Mouse (Mus musculus) hindbrain, embryonic 16.5 days (tissue): ENCODE data around the gene Tbck. TPM values are rescaled to one million over a fixed set of nuclear protein-coding genes. Genes with fewer than 3 reads are reported as not detected.

ENCODE experiments used
- ATAC-seq: fragments of 200-750 bp; cut with Nextera tagmentation; 2 replicates; pipeline ENCODE4 v1.8.0; 2017; ENCODE audit warnings: moderate TSS enrichment, moderate library complexity
- H3K27ac ChIP-seq: fragments of 300-500 bp; sonication (generic); 2 replicates; pipeline ENCODE4 v1.5.1; 2014; ENCODE audit warnings: low read depth, mild to moderate bottlenecking, control low read depth, low read length, moderate library complexity
- H3K27me3 ChIP-seq: fragments of 300-500 bp; sonication (generic); replicated peaks from 2 replicates; pipeline ENCODE4 v1.6.1; 2014; ENCODE audit warnings: low read length; ENCODE audit not compliant: control insufficient read depth, insufficient read depth
- H3K36me3 ChIP-seq: fragments of 300-500 bp; sonication (generic); 2 replicates; pipeline ENCODE4 v1.6.1; 2014; ENCODE audit warnings: mild to moderate bottlenecking, low read length, moderate library complexity, mixed read lengths; ENCODE audit not compliant: control insufficient read depth, insufficient read depth
- H3K4me1 ChIP-seq: fragments of 300-500 bp; sonication (generic); 2 replicates; pipeline ENCODE4 v1.6.1; 2014; ENCODE audit warnings: low read depth, low read length; ENCODE audit not compliant: control insufficient read depth, insufficient read depth
- H3K4me2 ChIP-seq: fragments of 300-500 bp; sonication (generic); 2 replicates; pipeline ENCODE4 v1.6.1; 2014; ENCODE audit warnings: mild to moderate bottlenecking, low read length, control low read depth, moderate library complexity
- H3K4me3 ChIP-seq: fragments of 300-500 bp; sonication (generic); 2 replicates; pipeline ENCODE4 v1.5.1; 2014; ENCODE audit warnings: mild to moderate bottlenecking, low read length, control low read depth, moderate library complexity
- H3K9ac ChIP-seq: fragments of 300-500 bp; sonication (generic); 2 replicates; pipeline ENCODE4 v1.6.1; 2014; ENCODE audit warnings: low read depth, mild to moderate bottlenecking, control low read depth, low read length, moderate library complexity
- H3K9me3 ChIP-seq: fragments of 300-500 bp; sonication (generic); 2 replicates; pipeline ENCODE4 v1.6.1; 2014; ENCODE audit warnings: mild to moderate bottlenecking, low read length, moderate library complexity; ENCODE audit not compliant: control insufficient read depth
- WGBS: fragments of 180-500 bp; shearing (Covaris S2); extraction: QIAGEN DNeasy Blood & Tissue Kit; methylation state at CpG from one replicate; pipeline ENCODE4 v1.1.7; 2014; 5-methylcytosine and 5-hydroxymethylcytosine counted together
- polyA plus RNA-seq: library from polyadenylated mRNA; unstranded; fragments of >200 nt; fragmentation: Nextera tagmentation; extraction: Ambion mirVana; gene quantifications from 2 replicates; pipeline ENCODE4 v1.2.1, GENCODE M21; 2015

Tbck gene
- polyA plus RNA-seq: 30.0 and 30.5 TPM in 2 replicates

GRCm38 (mm10) chr3:132683447-132684230 lies at the start of gene Tbck:
Tbck (plus strand) TSS chr3:132684144.
- no peaks in the 10 kb centered on the region for H3K9me3 ChIP-seq
- H3K27me3 ChIP-seq: no peaks in the 10 kb centered on the region
- peak within 1 kb of the TSS; percentile 80 for H3K4me3 ChIP-seq
- peaks cover 19% of the 10 kb centered on the region for H3K4me1 ChIP-seq
- H3K4me2 ChIP-seq: peak within 1 kb of the TSS; percentile 83
- H3K36me3 ChIP-seq: no peaks in the 10 kb centered on the region
- H3K27ac ChIP-seq: peak within 1 kb of the TSS; percentile 93
- WGBS: under 1% methylated on average over 42 of the region's 42 CpGs
- H3K9ac ChIP-seq: peak within 1 kb of the TSS; percentile 93
- peak; percentile 98 for ATAC-seq

GRCm38 (mm10) chr3:132637080-132637479 lies 46.9 kb upstream of the Tbck start:
- no peak overlapping the region for H3K27ac ChIP-seq
- WGBS: 90% methylated on average over 3 of the region's 3 CpGs
- H3K9ac ChIP-seq: no peak overlapping the region
- no peak for ATAC-seq
- no peak overlapping the region for H3K4me3 ChIP-seq
- no peaks in the 10 kb centered on the region for H3K36me3 ChIP-seq
- no peak overlapping the region for H3K4me2 ChIP-seq
- H3K27me3 ChIP-seq: no peaks in the 10 kb centered on the region
- H3K9me3 ChIP-seq: no peaks in the 10 kb centered on the region
- H3K4me1 ChIP-seq: no peaks in the 10 kb centered on the region

- H3K9ac ChIP-seq: no peak overlapping the region
These were observed 39.9 kb upstream of the Tbck start for GRCm38 (mm10) chr3:132644071-132644470.

GRCm38 (mm10) chr3:132646814-132647213 lies 37.1 kb upstream of the Tbck start:
- Histone ChIP-seq H3K9ac (no peak overlapping the region), H3K9me3 (no peaks in the 10 kb centered on the region), H3K27ac (no peak overlapping the region), H3K4me1 (no peaks in the 10 kb centered on the region), H3K27me3 (no peaks in the 10 kb centered on the region), H3K4me3 (no peak overlapping the region), H3K36me3 (no peaks in the 10 kb centered on the region), H3K4me2 (no peak overlapping the region)
- no peak for ATAC-seq
- WGBS: 50% methylated on average over 1 of the region's 1 CpGs

More at GRCm38 (mm10) chr3:132644071-132644470, 39.9 kb upstream of the Tbck start:
- Histone ChIP-seq H3K4me3 (no peak overlapping the region), H3K27ac (no peak overlapping the region), H3K4me1 (no peaks in the 10 kb centered on the region), H3K27me3 (no peaks in the 10 kb centered on the region), H3K9me3 (no peaks in the 10 kb centered on the region), H3K4me2 (no peak overlapping the region), H3K36me3 (no peaks in the 10 kb centered on the region)
- no peak for ATAC-seq
- WGBS: 83% methylated on average over 4 of the region's 4 CpGs

GRCm38 (mm10) chr3:132649368-132649767 lies 34.6 kb upstream of the Tbck start:
- Histone ChIP-seq H3K27ac (no peak overlapping the region), H3K4me2 (no peak overlapping the region), H3K9me3 (no peaks in the 10 kb centered on the region), H3K4me3 (no peak overlapping the region), H3K36me3 (no peaks in the 10 kb centered on the region), H3K4me1 (no peaks in the 10 kb centered on the region), H3K27me3 (no peaks in the 10 kb centered on the region), H3K9ac (no peak overlapping the region)
- ATAC-seq: no peak
- 87% methylated on average over 7 of the region's 7 CpGs for WGBS

GRCm38 (mm10) chr3:132650191-132650590 lies 33.8 kb upstream of the Tbck start:
- H3K36me3 ChIP-seq: no peaks in the 10 kb centered on the region
- H3K4me2 ChIP-seq: no peak overlapping the region
- no peaks in the 10 kb centered on the region for H3K27me3 ChIP-seq
- H3K4me1 ChIP-seq: no peaks in the 10 kb centered on the region
- 77% methylated on average over 5 of the region's 5 CpGs for WGBS
- H3K27ac ChIP-seq: no peak overlapping the region
- no peak overlapping the region for H3K4me3 ChIP-seq
- ATAC-seq: no peak
- H3K9ac ChIP-seq: no peak overlapping the region
- no peaks in the 10 kb centered on the region for H3K9me3 ChIP-seq

- WGBS: 79% methylated on average over 3 of the region's 3 CpGs
- no peak overlapping the region for H3K4me2 ChIP-seq
- H3K36me3 ChIP-seq: no peaks in the 10 kb centered on the region
- no peak overlapping the region for H3K27ac ChIP-seq
- no peaks in the 10 kb centered on the region for H3K4me1 ChIP-seq
- no peak overlapping the region for H3K4me3 ChIP-seq
- no peak overlapping the region for H3K9ac ChIP-seq
- no peaks in the 10 kb centered on the region for H3K27me3 ChIP-seq
- no peak for ATAC-seq
- no peaks in the 10 kb centered on the region for H3K9me3 ChIP-seq
These were observed 32.2 kb upstream of the Tbck start for GRCm38 (mm10) chr3:132651776-132652175.

- no peaks in the 10 kb centered on the region for H3K4me1 ChIP-seq
- H3K9ac ChIP-seq: no peak overlapping the region
- no peaks in the 10 kb centered on the region for H3K36me3 ChIP-seq
- H3K4me3 ChIP-seq: no peak overlapping the region
- 88% methylated on average over 7 of the region's 7 CpGs for WGBS
- no peaks in the 10 kb centered on the region for H3K9me3 ChIP-seq
- no peak overlapping the region for H3K27ac ChIP-seq
- ATAC-seq: no peak
- H3K27me3 ChIP-seq: no peaks in the 10 kb centered on the region
- no peak overlapping the region for H3K4me2 ChIP-seq
These were observed 30.0 kb upstream of the Tbck start for GRCm38 (mm10) chr3:132653959-132654358.

GRCm38 (mm10) chr3:132655955-132656354 lies 28.0 kb upstream of the Tbck start:
- Histone ChIP-seq H3K27me3 (no peaks in the 10 kb centered on the region), H3K36me3 (no peaks in the 10 kb centered on the region), H3K4me3 (no peak overlapping the region), H3K9ac (no peak overlapping the region), H3K4me2 (no peak overlapping the region), H3K27ac (no peak overlapping the region), H3K9me3 (no peaks in the 10 kb centered on the region), H3K4me1 (no peaks in the 10 kb centered on the region)
- WGBS: 59% methylated on average over 2 of the region's 2 CpGs
- ATAC-seq: no peak
